Mouse (Mus musculus): ENCODE data around the gene Rabgap1l.

- TF ChIP-seq CTCF (IDR thresholded peaks at IDR 0.05; ENCODE audit: borderline replicate concordance, extremely low read depth, insufficient read depth, insufficient read length) (no peak), POLR2A (IDR thresholded peaks at IDR 0.05; ENCODE audit: borderline replicate concordance, extremely low read depth, insufficient read depth, insufficient read length, poor library complexity, severe bottlenecking) (no peak)
Observed at GRCm38 (mm10) chr1:160451663-160452062, 341.3 kb downstream of the Rabgap1l start.

Data from brain, embryonic 14.5 days (tissue).